Mouse (Mus musculus) liver, adult 2 months (tissue): ENCODE measurements around the gene Pde4d.

Experiments used
- CTCF ChIP-seq: fragments of 200-500 bp; IDR thresholded peaks from 2 replicates; pipeline ENCODE4 v1.5.1; 2011; ENCODE audit warnings: low read depth, low read length, control low read depth
- POLR2A ChIP-seq: fragments of 200-500 bp; IDR thresholded peaks from 2 replicates; pipeline ENCODE4 v1.6.1; 2011; ENCODE audit warnings: low read length, control low read depth; ENCODE audit not compliant: insufficient read depth; ENCODE audit errors: extremely low read depth

DNA sequence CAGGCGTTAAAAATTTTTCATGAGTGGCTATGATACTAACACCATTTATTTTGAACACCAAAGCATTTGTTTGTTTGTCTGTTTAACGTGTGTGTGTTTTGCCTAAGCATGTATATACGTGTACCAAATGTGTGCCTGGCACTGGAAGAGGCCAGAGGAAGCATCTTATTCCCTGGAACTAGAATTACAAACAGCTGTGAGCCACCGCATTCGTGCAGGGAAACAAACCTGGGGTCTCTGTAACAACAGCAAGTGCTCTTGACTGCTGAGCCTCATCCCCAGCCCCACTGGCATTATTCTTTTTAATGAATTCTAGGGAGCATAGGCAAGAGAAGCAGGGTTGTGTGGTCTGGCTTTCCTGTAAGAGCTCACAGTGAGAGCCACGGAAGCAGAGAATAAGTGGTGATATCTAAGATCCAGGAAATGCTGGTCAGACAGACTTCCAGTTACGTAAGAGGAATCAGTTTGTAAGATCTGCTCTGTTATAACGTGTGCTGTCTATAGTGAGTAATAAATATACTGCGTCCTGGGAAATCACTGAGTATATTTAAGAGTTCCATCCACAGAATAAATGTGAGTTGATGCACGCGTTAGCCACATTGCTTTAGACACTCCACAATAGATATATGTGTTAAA, 1197.0 kb downstream of the Pde4d start:
- TF ChIP-seq POLR2A (no peak), CTCF (no peak)
